Mouse (Mus musculus) stomach, postnatal 0 days (tissue): ENCODE data around the gene Ffar3.

Source experiments
- CTCF ChIP-seq: IDR thresholded peaks from 2 replicates; pipeline ENCODE4 v1.5.1; 2016; ENCODE audit warnings: antibody characterized with exemption, low read depth, mild to moderate bottlenecking, moderate library complexity
- EP300 ChIP-seq: optimal IDR thresholded peaks from 2 replicates; pipeline ENCODE3; 2016; ENCODE audit warnings: antibody characterized with exemption

GRCm38 (mm10) chr7:30881367-30881766, 25.4 kb upstream of the Ffar3 start:
- TF ChIP-seq CTCF (no peak), EP300 (no peak)
